9 mouse cellular contexts compared by ENCODE assay signal in the genomic region with DNA sequence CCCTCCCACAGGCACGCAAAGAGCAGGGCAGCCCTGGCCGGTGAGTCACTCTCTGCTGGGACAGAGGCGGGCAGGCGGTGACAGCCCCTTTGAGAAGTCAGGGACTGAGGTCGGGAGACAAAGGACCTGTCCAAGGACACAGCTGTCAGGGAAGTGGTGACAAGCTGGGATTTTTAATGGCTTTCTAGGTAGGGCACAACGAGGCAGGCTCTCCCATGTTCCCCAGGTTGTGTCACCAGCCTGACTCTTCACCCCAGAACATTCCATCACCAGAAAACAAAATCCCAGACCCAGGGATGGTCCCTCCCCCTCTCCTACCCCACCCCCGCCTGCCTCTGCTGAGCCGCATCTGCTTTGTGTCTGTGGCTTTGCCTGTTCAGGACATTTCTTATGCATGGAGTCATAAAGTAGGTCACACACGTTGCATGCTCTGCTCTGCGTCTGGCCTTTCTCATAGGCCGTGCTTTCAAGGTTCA. TPM values are rescaled to one million over a fixed set of nuclear protein-coding genes. Genes with fewer than 3 reads are reported as not detected.
DNase-seq lines count a peak whose midpoint lies in the region; ATAC-seq lines count a peak whose summit lies in the region.
"Had no signal": no experiment of that assay in that cellular context is flagged by ENCODE, and none has a peak within 500 bp of the region (broad histone marks: within the 10 kb centered on the region; RNA-seq: fewer than 3 reads in every experiment).

No protein-coding gene starts in this region.

- no peak overlapping the region for H3K9ac ChIP-seq in hindbrain, embryonic 12.5 days
- no peak overlapping the region for H3K9ac ChIP-seq in heart, embryonic 11.5 days (ENCODE audit: low read depth, low read length)
- H3K9ac ChIP-seq in neural tube, embryonic 13.5 days: peak overlapping the region; percentile 34; the same call in 1 of the 2 replicates

- peaks cover 31% of the 10 kb centered on the region for H3K4me1 ChIP-seq in hindbrain, embryonic 10.5 days (replicated peaks)
- H3K4me1 ChIP-seq in hindbrain, embryonic 12.5 days: peaks cover 6% of the 10 kb centered on the region
- peaks cover 15% of the 10 kb centered on the region for H3K4me1 ChIP-seq in heart, embryonic 11.5 days (ENCODE audit: control insufficient read depth, insufficient read depth, low read length)
- H3K4me1 ChIP-seq in neural tube, embryonic 13.5 days (replicated peaks): peaks cover 7% of the 10 kb centered on the region

- DNase-seq in hindbrain, embryonic 10.5 days (ENCODE audit: low spot score): no peak
- peak; percentile 67 for DNase-seq in NIH3T3 (ENCODE audit: low read depth)
- no peak for DNase-seq in layer of hippocampus, adult 9-11 months
- DNase-seq in natural killer cell, adult 2 months (ENCODE audit: low spot score in 2 of 2): no peak
- DNase-seq: left cerebral cortex, postnatal 4 days had no signal

- no peaks in the 10 kb centered on the region for H3K9me3 ChIP-seq in hindbrain, embryonic 10.5 days
- H3K9me3 ChIP-seq in hindbrain, embryonic 12.5 days (replicated peaks): no peaks in the 10 kb centered on the region
- no peaks in the 10 kb centered on the region for H3K9me3 ChIP-seq in heart, embryonic 11.5 days (replicated peaks; ENCODE audit: control insufficient read depth, low read length)
- H3K9me3 ChIP-seq in neural tube, embryonic 13.5 days: no peaks in the 10 kb centered on the region

- H3K27me3 ChIP-seq in hindbrain, embryonic 10.5 days (ENCODE audit: insufficient read depth, poor library complexity, severe bottlenecking): peaks cover 3% of the 10 kb centered on the region; the same call in 1 of the 2 replicates
- H3K27me3 ChIP-seq in hindbrain, embryonic 12.5 days: peaks cover 2% of the 10 kb centered on the region; the same call in 1 of the 2 replicates
- no peaks in the 10 kb centered on the region for H3K27me3 ChIP-seq in heart, embryonic 11.5 days (ENCODE audit: control insufficient read depth, insufficient read depth, low read length)
- no peaks in the 10 kb centered on the region for H3K27me3 ChIP-seq in neural tube, embryonic 13.5 days

- ATAC-seq in hindbrain, embryonic 12.5 days (ENCODE audit: low FRiP score): no peak
- ATAC-seq in heart, embryonic 11.5 days (replicated peaks; ENCODE audit: insufficient number of reproducible peaks, low FRiP score, low TSS enrichment): peak; percentile 70
- no peak for ATAC-seq in neural tube, embryonic 13.5 days (ENCODE audit: low read depth)
- no peak for ATAC-seq in megakaryocyte-erythroid progenitor cell, adult 5-6 weeks (replicated peaks; ENCODE audit: low FRiP score, low TSS enrichment, poor library complexity, severe bottlenecking)

- H3K4me3 ChIP-seq in hindbrain, embryonic 10.5 days: no peak overlapping the region; the same call in 1 of the 2 replicates
- no peak overlapping the region for H3K4me3 ChIP-seq in hindbrain, embryonic 12.5 days
- no peak overlapping the region for H3K4me3 ChIP-seq in heart, embryonic 11.5 days (ENCODE audit: low read depth, low read length)
- H3K4me3 ChIP-seq in neural tube, embryonic 13.5 days: no peak overlapping the region

- no peaks in the 10 kb centered on the region for H3K36me3 ChIP-seq in hindbrain, embryonic 10.5 days
- H3K36me3 ChIP-seq in hindbrain, embryonic 12.5 days: no peaks in the 10 kb centered on the region
- H3K36me3 ChIP-seq in heart, embryonic 11.5 days (ENCODE audit: control insufficient read depth, insufficient read depth, low read length): no peaks in the 10 kb centered on the region
- no peaks in the 10 kb centered on the region for H3K36me3 ChIP-seq in neural tube, embryonic 13.5 days

- peak overlapping the region; percentile 82 for H3K27ac ChIP-seq in hindbrain, embryonic 10.5 days
- H3K27ac ChIP-seq in hindbrain, embryonic 12.5 days: no peak overlapping the region
- H3K27ac ChIP-seq in heart, embryonic 11.5 days (ENCODE audit: low read depth, low read length): peak overlapping the region; percentile 82
- H3K27ac ChIP-seq in neural tube, embryonic 13.5 days (replicated peaks): no peak overlapping the region

- WGBS in hindbrain, embryonic 10.5 days: 14% methylated on average over 11 of the region's 11 CpGs
- 13% methylated on average over 11 of the region's 11 CpGs for WGBS in hindbrain, embryonic 12.5 days
- 10% methylated on average over 11 of the region's 11 CpGs for WGBS in heart, embryonic 11.5 days (ENCODE audit: insufficient replicate concordance)
- WGBS in neural tube, embryonic 13.5 days: 10% methylated on average over 11 of the region's 11 CpGs

- H3K4me2 ChIP-seq in hindbrain, embryonic 12.5 days (replicated peaks): no peak overlapping the region
- H3K4me2 ChIP-seq in heart, embryonic 11.5 days: no peak overlapping the region
- H3K4me2 ChIP-seq in neural tube, embryonic 13.5 days: no peak overlapping the region

RNA-seq across cellular contexts. Expression of gene Snai1, which starts 15.0 kb away (rescaled TPM):
- polyA plus RNA-seq in hindbrain, embryonic 10.5 days (2016; fragmentation: Nextera tagmentation; extraction: Ambion mirVana): 45.3 and 45.5 TPM in 2 replicates
- 30.1 and 39.0 TPM in 2 replicates for polyA plus RNA-seq in hindbrain, embryonic 12.5 days (2016; fragmentation: Nextera tagmentation; extraction: Ambion mirVana)
- 21.1 and 23.1 TPM in 2 replicates for polyA plus RNA-seq in heart, embryonic 11.5 days (2014; fragmentation: Nextera tagmentation; extraction: Ambion mirVana)
- 9.8 and 13.0 TPM in 2 replicates for polyA plus RNA-seq in neural tube, embryonic 13.5 days (2015; fragmentation: Nextera tagmentation; extraction: Ambion mirVana)
- 0.37 TPM in 1 of 2 replicates, not detected in the other for total RNA-seq in megakaryocyte-erythroid progenitor cell, adult 5-6 weeks (2014; fragmentation: Nextera tagmentation)
- 0.52 TPM in 1 of 2 replicates, not detected in the other for total RNA-seq in megakaryocyte-erythroid progenitor cell, adult 5-6 weeks (2017)

Comparison
In these comparisons a context has a peak if more than half of its experiments do, and no peak if none do; other contexts are left out.
1. H3K27ac ChIP-seq: peak in hindbrain, embryonic 10.5 days (single experiment) and heart, embryonic 11.5 days (single experiment); none in hindbrain, embryonic 12.5 days (single experiment) and neural tube, embryonic 13.5 days (single experiment).